ENCODE assay signal across 15 mouse cellular contexts in the genomic region with DNA sequence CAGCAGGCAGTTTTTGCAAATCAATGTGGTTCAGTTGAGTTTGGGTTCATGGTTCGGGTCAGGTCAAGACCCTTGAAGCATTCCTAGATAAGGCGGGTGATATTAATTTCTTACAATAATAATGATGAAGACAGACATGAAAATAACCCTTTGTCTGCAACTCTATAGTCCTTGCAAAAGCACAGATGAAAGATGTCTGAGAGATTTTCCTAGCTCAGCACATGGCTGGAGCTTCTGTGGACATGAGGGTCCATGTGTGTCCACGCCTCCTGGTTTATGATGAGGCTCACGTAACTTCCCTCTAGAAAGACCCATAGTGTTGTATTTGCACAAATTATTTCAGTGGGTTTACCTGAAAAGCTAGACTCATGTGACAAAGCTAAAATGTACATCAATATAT.
"Had no signal": no experiment of that assay in that cellular context is flagged by ENCODE, and none has a peak within 500 bp of the region (broad histone marks: within the 10 kb centered on the region; RNA-seq: fewer than 3 reads in every experiment).

No protein-coding gene starts in this region.

- H3K9ac ChIP-seq: lung, embryonic 15.5 days; midbrain, embryonic 13.5 days; midbrain, embryonic 15.5 days; neural tube, embryonic 12.5 days had no signal

- H3K4me2 ChIP-seq: lung, embryonic 15.5 days; midbrain, embryonic 11.5 days; midbrain, embryonic 13.5 days; midbrain, embryonic 15.5 days; neural tube, embryonic 12.5 days had no signal

- H3K27me3 ChIP-seq: lung, embryonic 15.5 days; megakaryocyte, embryonic 14.5 days; midbrain, embryonic 13.5 days; midbrain, embryonic 15.5 days; neural tube, embryonic 12.5 days had no signal

- DNase-seq: lung, adult 2 months; lung, postnatal 14 days; lung, postnatal 36 days; right cerebral cortex, postnatal 14 days; thymus, adult 18-20 months; thymus, postnatal 14 days; thymus, postnatal 36 days had no signal

- ATAC-seq: lung, postnatal 0 days; midbrain, embryonic 13.5 days; midbrain, embryonic 15.5 days had no signal

- H3K36me3 ChIP-seq: lung, embryonic 15.5 days; midbrain, embryonic 13.5 days; midbrain, embryonic 15.5 days; neural tube, embryonic 12.5 days had no signal

- H3K4me1 ChIP-seq: lung, embryonic 15.5 days; megakaryocyte, embryonic 14.5 days; midbrain, embryonic 13.5 days; midbrain, embryonic 15.5 days; neural tube, embryonic 12.5 days had no signal

- H3K27ac ChIP-seq: lung, embryonic 15.5 days; macrophage; midbrain, embryonic 13.5 days; midbrain, embryonic 15.5 days; neural tube, embryonic 12.5 days had no signal

- H3K9me3 ChIP-seq: lung, embryonic 15.5 days; midbrain, embryonic 15.5 days; neural tube, embryonic 12.5 days had no signal

- H3K4me3 ChIP-seq: lung, embryonic 15.5 days; megakaryocyte, embryonic 14.5 days; midbrain, embryonic 13.5 days; midbrain, embryonic 15.5 days; neural tube, embryonic 12.5 days had no signal
